Mouse (Mus musculus) adrenal gland, postnatal 10 days (tissue): Measurements from ENCODE around the gene Olfr1218. TPM values are rescaled to one million over a fixed set of nuclear protein-coding genes. Genes with fewer than 3 reads are reported as not detected.

ENCODE experiments used
- DNase-seq: peaks from one replicate; pipeline ENCODE4 v3.0.0; 2021; ENCODE audit warnings: mixed read lengths
- long read RNA-seq, 2 experiments: library from polyadenylated mRNA; stranded (forward); transcript quantifications; one replicate each; pipeline ENCODE4 v2.0.0; 2021
- total RNA-seq, 2 experiments: library from RNA; stranded (reverse); gene quantifications; 2 replicates each; pipeline ENCODE4 v1.2.3; 2021

The Olfr1218 gene
- not detected for total RNA-seq
- long read RNA-seq, experiment 1, result 0 reads
- long read RNA-seq, experiment 2, result 0 reads

DNA sequence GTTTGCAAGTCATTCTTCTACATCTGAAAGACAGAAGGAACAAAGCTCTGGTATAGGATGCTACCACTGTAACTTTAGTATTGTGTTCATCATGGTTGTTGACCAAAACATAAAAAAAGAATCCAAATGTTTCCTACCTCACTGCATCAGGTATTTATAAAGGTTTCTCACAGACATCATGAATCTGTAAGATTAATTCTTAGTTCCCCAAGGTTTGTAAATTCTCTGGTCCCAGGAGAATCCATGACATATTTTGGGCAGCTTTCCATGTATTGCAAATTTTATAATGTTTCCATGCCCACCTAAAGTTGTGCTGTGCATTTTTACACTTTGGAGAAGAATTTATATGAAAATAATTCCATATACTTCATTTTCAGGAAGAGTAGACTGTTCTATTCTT lies at the start of gene Olfr1218:
TSS of gene Olfr1218 (minus strand) at position 101 of the 400 bp plus-strand sequence.
- no peak for DNase-seq

DNA sequence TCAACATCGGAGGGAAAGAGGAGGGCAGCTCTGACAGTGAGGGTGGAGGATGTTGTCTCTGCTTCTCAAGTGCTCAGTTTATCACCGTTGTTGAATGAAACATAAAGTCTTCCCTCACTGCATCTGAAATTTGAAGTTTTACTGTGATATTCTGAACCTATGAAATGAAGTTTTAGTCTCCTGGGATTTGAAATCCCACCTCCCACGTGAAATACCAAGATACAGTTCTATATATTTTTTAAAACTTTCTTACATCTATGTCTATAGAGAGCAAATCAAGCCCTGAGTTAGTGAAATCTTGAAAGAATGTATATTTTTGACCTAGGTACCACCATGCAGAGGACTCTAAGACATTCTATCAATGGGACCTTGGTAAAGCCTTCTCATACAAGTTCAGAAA lies 45.7 kb upstream of the Olfr1218 start, which contains the start of gene Olfr1220:
TSS of gene Olfr1220 (minus strand) at position 101 of the 400 bp plus-strand sequence.
- no peak for DNase-seq

DNA sequence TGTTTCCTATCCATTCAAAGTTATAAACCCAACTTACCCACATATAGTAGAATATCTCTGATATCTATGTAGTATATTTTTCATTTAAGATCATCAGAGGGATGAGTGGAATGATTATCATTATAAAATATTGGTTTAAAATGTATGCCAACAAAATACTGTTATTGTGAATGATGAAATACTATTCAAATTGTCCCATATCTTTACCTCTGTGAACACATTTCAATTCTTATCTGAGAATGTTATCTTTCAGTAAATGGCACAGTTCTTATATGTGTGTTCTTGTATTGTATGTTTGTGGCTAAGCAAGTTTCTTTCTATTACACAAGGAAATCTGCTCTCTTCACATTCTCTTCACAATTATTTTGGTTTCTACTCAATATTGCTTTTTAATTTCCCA lies 44.7 kb upstream of the Olfr1218 start:
- no peak for DNase-seq

DNA sequence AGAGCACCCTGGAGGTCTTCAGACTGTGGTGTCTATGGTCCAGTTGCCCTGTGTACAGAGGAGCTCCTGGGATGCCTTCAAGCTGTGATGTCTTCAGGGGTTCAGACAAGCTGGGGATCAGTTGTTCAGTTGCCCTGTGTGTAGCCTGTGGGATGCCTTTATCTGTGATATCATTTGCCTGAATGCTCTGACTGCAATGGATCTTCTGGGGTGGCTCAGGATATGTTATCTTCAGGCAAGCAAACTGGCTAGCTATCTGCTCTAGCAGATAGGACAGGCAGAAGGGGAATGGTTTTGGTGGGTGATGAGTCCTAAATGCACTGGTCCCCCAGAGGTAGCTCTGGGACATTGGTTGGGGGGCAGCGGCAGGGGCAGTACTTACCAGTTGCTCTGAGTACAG lies 32.9 kb upstream of the Olfr1218 start:
- DNase-seq, result no peak

DNA sequence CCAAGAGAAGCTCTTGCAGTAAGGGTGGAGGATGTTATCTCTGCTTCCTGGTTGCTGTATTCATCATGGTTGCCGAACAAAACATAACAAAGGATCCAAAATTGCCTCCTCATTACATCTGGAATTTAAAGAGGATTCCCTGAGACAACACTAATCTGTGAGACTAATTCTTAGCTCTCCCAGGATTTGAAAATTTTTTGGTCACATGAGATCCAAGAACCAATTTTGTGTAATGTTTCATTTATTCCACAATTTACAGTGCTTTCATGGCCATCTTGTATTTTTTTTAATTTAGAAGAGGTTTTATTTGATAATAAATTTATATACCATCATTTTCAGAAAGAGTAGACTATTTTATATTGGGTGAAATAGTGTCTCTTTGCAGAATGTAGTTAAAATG lies 22.4 kb upstream of the Olfr1218 start, which contains the start of gene Olfr1219:
TSS of gene Olfr1219 (minus strand) at position 101 of the 400 bp plus-strand sequence.
- DNase-seq, result no peak

DNA sequence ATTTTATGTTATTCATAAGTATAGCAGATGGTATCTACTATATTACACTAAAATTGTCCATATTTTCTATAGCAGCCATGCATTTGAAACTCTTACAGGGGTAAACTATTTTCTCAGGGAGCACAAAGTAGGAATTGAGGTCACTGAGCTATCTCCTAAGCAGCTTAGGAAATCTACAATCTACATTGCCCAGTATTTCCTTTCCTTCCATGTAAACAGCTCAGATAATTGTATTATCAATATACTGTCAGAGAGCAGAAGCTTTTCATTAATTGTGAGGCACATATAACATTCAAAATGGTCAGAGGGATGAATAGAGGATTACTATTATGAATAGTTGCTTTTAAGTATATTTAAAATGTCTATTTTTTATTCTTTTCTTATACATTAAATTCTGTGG lies 20.5 kb upstream of the Olfr1218 start:
- DNase-seq, result no peak

DNA sequence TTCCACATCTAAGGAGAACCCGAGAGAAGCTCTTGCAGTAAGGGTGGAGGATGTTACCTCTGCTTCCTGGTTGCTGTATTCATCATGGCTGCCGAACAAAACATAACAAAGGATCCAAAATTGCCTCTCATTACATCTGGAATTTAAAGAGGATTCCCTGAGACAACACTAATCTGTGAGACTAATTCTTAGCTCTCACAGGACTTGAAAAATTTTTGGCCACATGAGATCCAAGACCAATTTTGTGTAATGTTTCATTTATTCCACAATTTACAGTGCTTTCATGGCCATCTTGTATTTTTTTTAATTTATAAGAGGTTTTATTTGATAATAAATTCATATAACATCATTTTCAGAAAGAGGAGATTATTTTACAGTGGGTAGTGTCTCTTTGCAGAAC lies 29.0 kb downstream of the Olfr1218 start, which contains the start of gene Olfr1217:
TSS of gene Olfr1217 (minus strand) at position 101 of the 400 bp plus-strand sequence.
- DNase-seq, result no peak

DNA sequence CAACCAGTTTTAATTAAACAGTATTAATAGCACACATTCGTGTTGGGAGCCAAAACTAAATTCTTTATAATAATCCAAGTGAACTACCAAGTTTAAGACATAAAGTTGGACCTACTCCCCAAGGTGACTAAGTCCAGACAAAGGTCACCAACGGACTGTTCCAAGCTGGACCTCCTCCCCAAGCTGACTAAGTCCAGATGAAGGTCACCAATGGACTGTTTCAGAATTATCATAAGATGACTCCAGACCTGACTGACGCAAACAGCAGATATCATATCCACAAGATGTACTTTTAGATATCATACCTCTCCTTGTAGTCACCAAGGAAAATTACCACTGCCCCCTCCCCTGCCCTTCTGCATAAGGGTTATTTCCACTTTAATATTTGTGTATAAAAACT lies 39.6 kb downstream of the Olfr1218 start:
- DNase-seq, result peak; percentile 10

DNA sequence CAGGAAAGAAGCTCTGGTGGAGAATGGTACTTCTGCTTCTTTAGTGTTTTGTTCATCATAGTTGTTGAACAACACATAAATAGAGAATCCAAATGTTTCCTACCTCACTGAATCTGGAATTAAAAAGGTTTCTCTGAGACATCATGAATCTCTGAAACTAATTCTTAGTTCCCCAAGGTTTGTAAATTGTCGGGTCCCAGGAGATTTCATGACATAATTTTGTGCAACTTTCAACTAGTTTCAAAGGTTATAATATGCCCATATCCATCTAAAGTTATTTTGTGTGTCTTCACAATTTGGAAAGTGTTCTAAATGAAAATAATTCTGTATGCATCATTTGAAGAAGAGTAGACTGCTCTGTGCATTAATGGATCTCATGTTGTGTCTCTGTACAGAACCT lies 42.7 kb downstream of the Olfr1218 start, which contains the start of gene Olfr1216:
TSS of gene Olfr1216 (minus strand) at position 101 of the 400 bp plus-strand sequence.
- DNase-seq, result no peak

DNA sequence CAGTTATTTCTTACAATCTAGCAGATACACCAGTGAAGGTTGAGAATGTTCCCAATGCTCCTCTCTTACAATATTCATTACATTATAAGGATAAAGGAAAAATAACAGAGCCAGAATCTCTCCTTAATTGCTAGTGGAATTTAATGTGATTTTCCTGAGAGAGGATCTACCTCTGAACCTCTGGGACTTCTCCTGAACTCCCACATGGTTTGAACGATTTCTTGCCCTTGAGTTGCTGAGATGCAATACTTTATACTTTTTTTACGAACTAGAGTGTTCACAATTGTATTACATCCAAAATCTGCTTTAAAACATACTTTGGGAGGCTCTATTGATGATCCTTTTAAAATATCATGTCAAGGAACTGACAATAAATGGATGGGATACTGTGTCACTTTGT lies 54.1 kb downstream of the Olfr1218 start, which contains the start of gene Olfr1215:
TSS of gene Olfr1215 (minus strand) at position 101 of the 400 bp plus-strand sequence.
- no peak for DNase-seq

Other genes starting within 250 kb of the Olfr1218 start
- not detected for gene Olfr1202, start 246.7 kb downstream of the Olfr1218 start, total RNA-seq
- gene Olfr1205, start 231.4 kb downstream of the Olfr1218 start, total RNA-seq, result not detected
- not detected for gene Olfr1204, start 211.9 kb downstream of the Olfr1218 start, total RNA-seq
- not detected for gene Olfr1206, start 198.0 kb downstream of the Olfr1218 start, total RNA-seq
- not detected for gene Olfr1208, start 158.9 kb downstream of the Olfr1218 start, total RNA-seq
- gene Olfr1209, start 146.0 kb downstream of the Olfr1218 start, total RNA-seq, result not detected
- gene Olfr1211, start 123.1 kb downstream of the Olfr1218 start, total RNA-seq, result not detected
- gene Olfr1212, start 107.2 kb downstream of the Olfr1218 start, total RNA-seq, result not detected
- gene Gm13762, start 80.9 kb downstream of the Olfr1218 start, total RNA-seq, result not detected
- gene Olfr1214, start 68.5 kb downstream of the Olfr1218 start, total RNA-seq, result not detected
- gene Olfr1215, start 54.2 kb downstream of the Olfr1218 start, total RNA-seq, result not detected
- gene Olfr1216, start 42.8 kb downstream of the Olfr1218 start, total RNA-seq, result not detected
- not detected for gene Olfr1217, start 29.1 kb downstream of the Olfr1218 start, total RNA-seq
- gene Olfr1219, start 22.3 kb upstream of the Olfr1218 start, total RNA-seq, result not detected
- gene Olfr1220, start 45.6 kb upstream of the Olfr1218 start, total RNA-seq, result not detected
- not detected for gene Olfr1221, start 56.1 kb upstream of the Olfr1218 start, total RNA-seq
- gene Olfr1222, start 71.9 kb upstream of the Olfr1218 start, total RNA-seq, result not detected
- not detected for gene Olfr1223, start 90.4 kb upstream of the Olfr1218 start, total RNA-seq
- not detected for gene Olfr1224-ps1, start 102.9 kb upstream of the Olfr1218 start, total RNA-seq
- gene Olfr1225, start 113.5 kb upstream of the Olfr1218 start, total RNA-seq, result not detected
- not detected for gene Olfr1226, start 138.9 kb upstream of the Olfr1218 start, total RNA-seq
- gene Olfr1228, start 192.9 kb upstream of the Olfr1218 start, total RNA-seq, result not detected
- not detected for gene Olfr1229, start 226.8 kb upstream of the Olfr1218 start, total RNA-seq
- not detected for gene Olfr1230, start 236.1 kb upstream of the Olfr1218 start, total RNA-seq
- gene Olfr1231, start 245.9 kb upstream of the Olfr1218 start, total RNA-seq, result not detected